Mouse (Mus musculus) midbrain, embryonic 10.5 days (tissue): Measurements from ENCODE around the gene Ttc7b. TPM values are rescaled to one million over a fixed set of nuclear protein-coding genes. Genes with fewer than 3 reads are reported as not detected.

Experiments
- DNase-seq: peaks from one replicate; pipeline ENCODE4 v3.0.0-alpha.2; 2017; ENCODE audit warnings: low spot score
- H3K27ac ChIP-seq: fragments of 300-500 bp; sonication (generic); replicated peaks from 2 replicates; pipeline ENCODE4 v1.5.1; 2016; ENCODE audit warnings: mild to moderate bottlenecking
- H3K27me3 ChIP-seq: fragments of 300-500 bp; sonication (generic); 2 replicates; pipeline ENCODE4 v1.6.1; 2016; ENCODE audit warnings: low read depth, mild to moderate bottlenecking; ENCODE audit not compliant: poor library complexity, severe bottlenecking
- H3K36me3 ChIP-seq: fragments of 300-500 bp; sonication (generic); 2 replicates; pipeline ENCODE4 v1.6.1; 2016; ENCODE audit warnings: mild to moderate bottlenecking, moderate library complexity
- H3K4me1 ChIP-seq: fragments of 300-500 bp; sonication (generic); 2 replicates; pipeline ENCODE4 v1.6.1; 2016
- H3K4me3 ChIP-seq: fragments of 300-500 bp; sonication (generic); 2 replicates; pipeline ENCODE4 v1.5.1; 2016; ENCODE audit warnings: mild to moderate bottlenecking, moderate library complexity
- H3K9me3 ChIP-seq: fragments of 300-500 bp; sonication (generic); replicated peaks from 2 replicates; pipeline ENCODE4 v1.6.1; 2016; ENCODE audit warnings: mild to moderate bottlenecking
- WGBS: fragments of 180-500 bp; shearing (Covaris S2); methylation state at CpG from one replicate; pipeline ENCODE4 v1.1.7; 2016; 5-methylcytosine and 5-hydroxymethylcytosine counted together
- polyA plus RNA-seq: library from polyadenylated mRNA; unstranded; fragments of >200 nt; fragmentation: Nextera tagmentation; extraction: Ambion mirVana; gene quantifications from 2 replicates; pipeline ENCODE4 v1.2.1, GENCODE M21; 2016

Ttc7b gene
- polyA plus RNA-seq, 1 experiment from 2014 or later, result 5.2 TPM

DNA sequence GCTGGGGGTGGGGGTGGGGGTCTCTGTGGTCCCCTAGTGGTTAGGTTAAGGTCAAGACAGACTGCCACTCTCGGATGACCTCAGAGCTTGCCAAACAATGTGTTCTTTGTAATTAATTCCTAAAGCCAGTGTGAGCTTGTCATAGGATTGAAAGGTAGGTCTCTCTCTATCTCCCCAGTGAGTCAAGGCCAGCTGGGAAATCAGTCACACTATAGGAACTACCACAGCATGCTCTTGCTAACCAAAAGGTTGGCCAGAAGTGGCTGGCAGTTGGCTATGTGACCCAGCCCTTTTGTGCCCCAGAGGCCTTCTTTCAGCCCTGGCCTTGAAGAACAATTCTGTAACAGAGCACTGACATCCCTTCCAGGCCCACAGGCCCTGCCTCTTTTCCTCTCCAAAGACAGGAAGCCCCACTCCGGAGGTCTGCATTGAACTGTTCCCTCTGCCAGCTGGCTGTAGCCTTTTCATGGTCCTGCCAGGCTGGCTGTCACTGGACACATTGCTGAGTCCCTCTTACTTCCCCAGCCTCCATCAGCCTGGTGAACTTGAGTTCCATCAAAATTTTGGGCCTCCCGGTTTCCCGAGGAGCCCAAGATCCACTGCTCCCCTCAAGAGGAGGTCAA lies 215.5 kb downstream of the Ttc7b start:
- peak; percentile 51 for DNase-seq
- peaks cover 18% of the 10 kb centered on the region for H3K36me3 ChIP-seq
- no peaks in the 10 kb centered on the region for H3K27me3 ChIP-seq
- no peaks in the 10 kb centered on the region for H3K9me3 ChIP-seq
- peaks cover 65% of the 10 kb centered on the region for H3K4me1 ChIP-seq
- H3K27ac ChIP-seq, result peak overlapping the region; percentile 83
- 63% methylated on average over 4 of the region's 4 CpGs for WGBS
- H3K4me3 ChIP-seq, result no peak overlapping the region

DNA sequence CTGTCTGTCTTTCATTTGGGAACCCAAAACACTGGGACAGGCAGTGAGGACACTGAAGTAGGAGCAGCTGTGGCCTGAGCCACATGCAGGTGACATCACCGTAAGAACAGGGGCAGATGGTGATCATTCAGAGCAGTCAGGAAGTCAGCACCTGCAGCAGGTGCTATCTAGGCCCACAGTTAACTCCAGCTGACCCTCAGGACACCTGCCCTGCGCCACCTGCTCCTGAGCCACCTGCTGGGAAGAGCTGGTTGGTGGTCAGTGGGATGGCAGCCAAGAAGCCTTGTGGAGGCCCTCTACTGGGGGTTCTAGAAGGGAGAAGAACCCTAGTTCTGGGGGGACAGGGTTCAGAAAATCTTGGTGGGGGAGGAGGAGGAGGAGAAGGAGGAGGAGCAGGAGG lies 216.3 kb downstream of the Ttc7b start:
- Histone ChIP-seq H3K36me3 (peaks cover 27% of the 10 kb centered on the region), H3K27me3 (no peaks in the 10 kb centered on the region), H3K27ac (peak overlapping the region; percentile 83), H3K4me1 (peaks cover 58% of the 10 kb centered on the region), H3K9me3 (no peaks in the 10 kb centered on the region), H3K4me3 (no peak overlapping the region)
- 96% methylated on average over 2 of the region's 2 CpGs for WGBS
- no peak for DNase-seq

DNA sequence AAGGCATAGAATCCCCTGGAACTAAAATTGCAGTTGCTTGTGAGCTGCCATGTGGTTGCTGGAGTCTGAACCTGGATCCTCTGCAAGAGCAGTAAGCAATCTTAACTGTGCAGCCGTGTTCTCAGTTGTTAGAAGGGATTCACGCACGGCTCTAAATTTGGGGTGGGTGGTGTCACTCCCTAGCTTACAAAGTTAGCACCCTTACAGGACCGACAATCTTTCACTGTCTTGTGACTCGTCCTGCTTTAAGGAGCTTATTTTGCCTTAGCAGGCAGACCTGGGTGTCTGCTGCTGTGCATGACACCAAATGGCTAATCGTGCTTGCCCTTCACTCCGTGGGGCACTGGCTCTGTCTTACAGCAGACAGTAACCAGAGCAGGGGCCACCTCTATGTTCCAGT lies 217.5 kb downstream of the Ttc7b start:
- peaks cover 27% of the 10 kb centered on the region for H3K36me3 ChIP-seq
- no peaks in the 10 kb centered on the region for H3K9me3 ChIP-seq
- peaks cover 49% of the 10 kb centered on the region for H3K4me1 ChIP-seq
- H3K27me3 ChIP-seq, result no peaks in the 10 kb centered on the region
- H3K27ac ChIP-seq, result no peak overlapping the region
- WGBS, result 88% methylated on average over 7 of the region's 7 CpGs
- DNase-seq, result no peak
- H3K4me3 ChIP-seq, result no peak overlapping the region

DNA sequence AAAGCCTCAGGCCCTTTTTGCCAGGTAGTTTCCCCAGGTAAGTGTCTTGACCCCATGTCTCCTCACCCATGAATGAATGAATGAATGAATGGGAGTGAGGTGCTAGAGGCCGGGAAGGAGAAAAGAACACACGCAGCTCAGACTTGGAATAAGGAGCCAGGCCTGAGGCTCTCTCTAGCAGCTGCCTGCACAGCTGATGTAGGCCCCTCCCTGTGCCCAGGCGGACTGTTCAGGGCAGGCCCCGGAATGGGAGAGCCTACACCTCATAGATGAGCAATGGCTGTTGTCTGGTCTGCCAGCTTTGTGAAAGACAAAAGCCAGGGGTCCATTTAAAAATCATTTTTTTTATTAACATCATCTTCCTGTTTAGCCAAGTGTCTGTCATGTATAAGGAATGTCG lies 220.2 kb downstream of the Ttc7b start:
- H3K27me3 ChIP-seq, result no peaks in the 10 kb centered on the region
- 93% methylated on average over 5 of the region's 5 CpGs for WGBS
- H3K27ac ChIP-seq, result no peak overlapping the region
- H3K36me3 ChIP-seq, result peaks cover 20% of the 10 kb centered on the region
- H3K4me1 ChIP-seq, result peaks cover 22% of the 10 kb centered on the region
- DNase-seq, result no peak
- no peak overlapping the region for H3K4me3 ChIP-seq
- no peaks in the 10 kb centered on the region for H3K9me3 ChIP-seq

DNA sequence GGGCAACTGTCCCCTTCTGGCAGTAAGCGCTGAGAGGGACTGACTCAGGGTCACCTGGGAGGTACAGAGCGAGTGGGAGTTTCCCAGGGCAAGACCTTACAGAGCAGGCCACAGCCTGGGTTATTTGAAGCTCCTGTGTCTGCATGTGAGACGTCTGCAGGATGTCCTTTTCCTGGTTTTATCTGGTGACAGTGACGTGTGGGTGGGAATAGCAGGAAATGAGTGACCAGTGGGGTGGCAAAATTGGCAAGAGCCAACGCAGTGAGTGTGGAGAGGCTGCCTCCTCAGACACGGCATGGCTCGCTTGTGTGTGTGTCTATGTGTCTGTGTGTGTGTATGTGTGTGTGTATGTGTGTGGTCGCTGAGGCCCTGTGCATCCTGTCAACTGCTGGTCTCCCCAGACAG lies 221.3 kb downstream of the Ttc7b start:
- H3K4me1 ChIP-seq, result peaks cover 11% of the 10 kb centered on the region
- no peaks in the 10 kb centered on the region for H3K27me3 ChIP-seq
- no peak overlapping the region for H3K4me3 ChIP-seq
- no peak for DNase-seq
- WGBS, result 87% methylated on average over 8 of the region's 8 CpGs
- no peaks in the 10 kb centered on the region for H3K9me3 ChIP-seq
- H3K36me3 ChIP-seq, result peaks cover 20% of the 10 kb centered on the region
- H3K27ac ChIP-seq, result 0 out of 2 replicates have a peak overlapping the region, but pooled peaks have one; percentile 1

DNA sequence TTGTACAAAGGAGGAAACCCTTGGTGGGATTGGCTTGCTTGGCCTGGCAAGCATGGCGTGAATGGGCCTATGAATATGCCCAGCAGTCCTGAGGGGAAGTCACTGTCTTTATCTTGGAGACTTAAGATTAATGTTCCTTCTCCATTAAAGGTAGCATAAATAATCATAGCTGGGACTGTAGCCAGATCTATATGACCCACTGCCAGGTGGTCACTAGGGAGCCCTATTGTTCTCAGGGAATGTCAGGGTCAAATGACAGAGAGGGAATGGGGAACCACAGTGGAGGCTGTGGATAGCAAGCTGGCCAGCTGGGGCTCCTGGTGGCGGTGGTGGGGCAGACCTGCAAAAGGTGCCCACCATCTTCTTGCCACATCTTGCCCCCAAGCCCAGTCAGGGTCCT lies 221.8 kb downstream of the Ttc7b start:
- H3K4me3 ChIP-seq, result no peak overlapping the region
- DNase-seq, result no peak

DNA sequence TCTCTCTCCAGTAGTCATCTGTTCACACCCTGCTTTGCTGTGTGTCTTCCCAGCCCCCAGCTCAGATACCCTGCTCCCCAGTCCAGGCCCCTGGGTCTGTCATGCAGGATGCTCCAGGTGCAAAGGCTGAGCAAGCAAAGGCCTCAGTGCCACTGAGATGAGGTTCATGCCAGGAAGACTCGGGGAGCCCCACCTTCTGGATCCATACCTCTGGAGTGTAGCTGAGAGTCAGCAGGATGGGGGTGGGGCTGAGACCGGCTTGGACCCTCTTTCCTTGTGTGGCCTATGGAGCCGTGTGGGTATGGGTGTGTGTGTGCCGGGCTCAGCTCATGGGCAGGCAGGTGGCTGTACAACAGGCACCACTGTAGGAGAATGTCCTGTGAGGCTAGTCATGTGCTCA lies 222.7 kb downstream of the Ttc7b start:
- WGBS, result 84% methylated on average over 4 of the region's 4 CpGs
- Histone ChIP-seq H3K9me3 (no peaks in the 10 kb centered on the region), H3K36me3 (peaks cover 20% of the 10 kb centered on the region), H3K4me3 (no peak overlapping the region), H3K27ac (peak overlapping the region; percentile 3), H3K27me3 (no peaks in the 10 kb centered on the region), H3K4me1 (peaks cover 4% of the 10 kb centered on the region; the same call in 1 of the 2 replicates)
- DNase-seq, result no peak

More for the DNA sequence above, 221.8 kb downstream of the Ttc7b start:
- H3K27me3 ChIP-seq, result no peaks in the 10 kb centered on the region
- H3K4me1 ChIP-seq, result peaks cover 6% of the 10 kb centered on the region
- H3K36me3 ChIP-seq, result peaks cover 20% of the 10 kb centered on the region
- no peaks in the 10 kb centered on the region for H3K9me3 ChIP-seq
- 86% methylated on average over 2 of the region's 2 CpGs for WGBS
- H3K27ac ChIP-seq, result 0 out of 2 replicates have a peak overlapping the region, but pooled peaks have one; percentile 1

DNA sequence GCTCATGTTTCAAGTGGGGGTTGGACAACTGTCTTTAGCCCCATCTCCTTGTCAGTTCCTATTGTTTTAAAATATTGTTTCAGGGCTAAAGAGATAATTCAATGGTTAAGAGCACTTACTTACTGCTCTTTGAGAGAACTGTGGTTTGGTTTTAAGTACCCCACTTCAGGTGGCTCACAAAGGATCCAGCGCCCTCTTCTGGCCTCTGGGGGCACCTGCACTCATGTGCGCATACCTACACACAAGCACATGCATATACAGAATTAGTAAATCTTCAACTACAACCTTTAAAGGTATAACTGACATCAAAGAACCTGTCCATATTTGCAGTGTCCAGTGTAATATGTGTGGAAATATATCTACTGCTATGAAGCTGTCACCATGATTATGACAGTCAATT lies 226.2 kb downstream of the Ttc7b start:
- Histone ChIP-seq H3K4me3 (no peak overlapping the region), H3K36me3 (peaks cover 4% of the 10 kb centered on the region), H3K27ac (no peak overlapping the region), H3K27me3 (no peaks in the 10 kb centered on the region), H3K9me3 (no peaks in the 10 kb centered on the region), H3K4me1 (peaks cover 27% of the 10 kb centered on the region)
- 88% methylated on average over 2 of the region's 2 CpGs for WGBS
- no peak for DNase-seq

DNA sequence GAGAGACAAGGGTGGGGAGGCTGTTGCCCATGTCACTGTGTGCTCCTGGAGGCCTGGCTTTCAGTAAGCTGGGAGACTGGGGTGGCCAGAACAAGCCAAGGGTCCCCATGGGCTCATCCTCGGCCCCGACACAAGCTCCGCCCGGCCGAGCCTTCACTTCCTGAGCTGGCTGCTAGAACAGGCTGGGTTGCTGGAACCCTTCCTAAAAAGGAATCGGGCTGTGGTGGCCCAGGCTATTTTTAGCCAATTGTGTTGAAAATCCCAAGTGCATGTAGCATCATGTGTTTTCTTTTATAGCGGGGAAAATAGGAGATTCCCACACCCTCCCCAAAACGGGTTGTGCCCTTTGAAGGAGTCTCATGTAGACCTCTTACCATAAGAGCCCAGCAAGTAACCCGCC lies 226.7 kb downstream of the Ttc7b start:
- H3K9me3 ChIP-seq, result no peaks in the 10 kb centered on the region
- peaks cover 28% of the 10 kb centered on the region for H3K4me1 ChIP-seq
- H3K36me3 ChIP-seq, result no peaks in the 10 kb centered on the region
- WGBS, result 91% methylated on average over 9 of the region's 9 CpGs
- H3K27me3 ChIP-seq, result no peaks in the 10 kb centered on the region
- no peak for DNase-seq
- H3K27ac ChIP-seq, result no peak overlapping the region
- H3K4me3 ChIP-seq, result no peak overlapping the region

DNA sequence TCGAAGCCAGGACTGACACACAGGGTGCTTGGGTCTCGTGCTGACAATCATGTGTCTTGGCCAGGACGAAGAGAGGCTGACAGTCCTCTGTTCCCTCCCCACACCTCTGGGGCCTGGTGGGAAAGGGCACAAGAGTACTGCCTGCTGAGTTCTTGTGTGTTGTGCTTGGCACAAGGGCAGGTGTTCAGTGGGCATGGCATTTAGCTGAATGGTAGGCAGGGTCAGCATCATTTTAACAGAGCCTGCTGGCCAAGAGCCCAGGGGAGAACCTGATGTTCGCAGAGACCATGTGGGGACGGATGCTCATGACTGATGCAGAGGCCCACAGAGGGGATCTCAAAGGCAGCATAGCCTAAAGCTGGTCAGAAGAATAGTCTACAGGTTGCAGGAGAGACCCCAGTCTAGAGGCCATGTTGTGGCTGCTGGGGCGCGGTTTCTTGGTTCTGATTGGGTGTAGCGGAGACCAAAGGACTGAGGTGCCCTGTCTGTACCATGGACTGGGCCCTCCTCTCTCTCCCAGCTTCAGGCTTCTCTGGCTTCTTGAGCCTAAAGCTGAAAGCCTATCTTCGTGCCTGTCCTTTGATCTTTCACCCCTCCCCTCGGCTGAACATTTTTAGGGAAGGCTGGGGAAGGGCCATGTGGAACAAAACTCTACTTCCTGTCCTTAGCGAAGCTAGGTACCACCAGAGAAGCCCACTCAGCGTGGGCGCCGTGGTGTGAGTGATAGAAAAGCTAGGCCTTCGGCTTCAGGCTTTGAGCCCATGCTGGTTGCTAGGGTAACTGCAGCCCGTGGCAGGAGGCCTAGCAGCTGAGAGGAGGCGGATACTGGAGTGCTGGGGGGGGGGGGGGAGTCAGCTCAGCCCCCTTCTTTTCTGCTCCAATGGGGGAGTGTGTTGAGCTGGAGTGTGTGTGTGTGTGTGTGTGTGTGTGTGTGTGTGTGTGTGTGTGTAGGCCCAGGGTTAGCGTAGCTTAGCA lies 229.6 kb downstream of the Ttc7b start:
- WGBS, result 43% methylated on average over 18 of the region's 18 CpGs
- H3K4me3 ChIP-seq, result 0 out of 2 replicates have a peak overlapping the region, but pooled peaks have one; percentile 4
- peak; percentile 83 for DNase-seq
- H3K9me3 ChIP-seq, result no peaks in the 10 kb centered on the region
- peaks cover 33% of the 10 kb centered on the region for H3K4me1 ChIP-seq
- no peaks in the 10 kb centered on the region for H3K27me3 ChIP-seq
- H3K27ac ChIP-seq, result peak overlapping the region; percentile 89
- H3K36me3 ChIP-seq, result no peaks in the 10 kb centered on the region

DNA sequence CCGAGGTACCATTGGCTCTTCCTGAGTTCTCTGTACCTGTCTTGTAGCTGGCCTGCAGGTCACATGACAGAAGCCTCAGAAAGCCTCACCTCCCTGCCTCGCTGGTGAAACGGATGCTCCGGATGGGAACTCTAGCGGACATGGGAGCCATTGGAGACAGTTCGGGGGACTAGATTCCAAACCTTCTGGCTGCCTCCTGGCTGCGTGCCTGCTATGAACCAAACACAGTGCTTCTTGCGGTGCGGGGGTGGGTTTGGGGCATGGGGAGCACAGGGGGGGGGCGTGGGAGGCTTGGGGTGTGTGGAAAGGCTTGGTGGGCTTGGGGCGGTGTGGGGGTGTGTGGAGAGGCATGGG lies 230.5 kb downstream of the Ttc7b start:
- peaks cover 34% of the 10 kb centered on the region for H3K4me1 ChIP-seq
- no peak for DNase-seq
- WGBS, result 73% methylated on average over 11 of the region's 11 CpGs
- no peak overlapping the region for H3K4me3 ChIP-seq
- H3K27ac ChIP-seq, result peak overlapping the region; percentile 89
- no peaks in the 10 kb centered on the region for H3K9me3 ChIP-seq
- H3K27me3 ChIP-seq, result no peaks in the 10 kb centered on the region
- H3K36me3 ChIP-seq, result no peaks in the 10 kb centered on the region

DNA sequence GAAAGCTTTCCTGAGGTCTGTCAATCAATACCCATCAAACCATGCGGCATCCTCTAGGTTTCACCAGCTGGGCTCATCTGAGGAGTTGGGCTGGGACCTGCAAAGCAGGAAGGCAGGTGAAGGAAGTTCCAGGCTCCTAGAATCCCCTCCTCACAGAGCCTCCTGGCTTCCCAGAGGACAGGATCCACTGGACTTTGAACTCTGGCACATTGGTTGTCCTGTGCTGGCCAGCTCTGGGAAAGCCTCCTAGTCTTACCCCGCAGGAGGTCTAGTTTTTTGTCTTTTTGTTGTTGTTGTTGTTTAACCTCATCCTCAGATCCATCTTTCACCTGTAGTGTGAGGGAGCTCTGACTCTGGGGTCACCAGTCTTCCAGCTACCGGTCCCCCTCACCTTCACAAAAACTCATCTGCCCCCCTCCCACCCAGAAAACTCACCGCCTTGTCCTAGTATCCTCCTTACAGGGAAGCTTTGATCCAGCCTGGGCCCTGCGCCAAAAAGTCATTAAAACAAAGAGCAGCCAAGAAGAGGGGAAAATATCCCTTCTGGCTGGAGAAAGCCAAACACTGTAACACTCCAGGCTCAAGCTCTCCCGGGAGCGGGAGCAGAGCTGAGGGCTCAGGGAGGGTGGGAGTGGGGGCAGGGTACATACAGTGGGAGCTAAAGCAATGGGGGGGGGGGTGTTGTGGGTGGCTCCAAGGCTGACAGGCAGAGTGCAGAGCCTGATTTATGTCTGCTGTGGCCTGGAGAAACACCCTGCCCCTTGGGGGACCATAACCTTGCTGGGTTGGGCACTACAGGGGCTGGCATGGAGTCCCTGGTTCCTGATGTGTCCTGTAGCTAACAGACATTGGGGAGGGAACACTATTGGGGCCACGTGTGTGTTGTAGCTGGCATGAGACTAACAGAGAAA lies 231.1 kb downstream of the Ttc7b start:
- no peak for DNase-seq
- no peaks in the 10 kb centered on the region for H3K27me3 ChIP-seq
- H3K27ac ChIP-seq, result peak overlapping the region; percentile 89
- H3K36me3 ChIP-seq, result no peaks in the 10 kb centered on the region
- WGBS, result 46% methylated on average over 8 of the region's 8 CpGs
- H3K9me3 ChIP-seq, result no peaks in the 10 kb centered on the region
- H3K4me3 ChIP-seq, result no peak overlapping the region
- peaks cover 37% of the 10 kb centered on the region for H3K4me1 ChIP-seq
